Mouse (Mus musculus): ENCODE data around the gene Npas1.

- TF ChIP-seq CTCF (IDR thresholded peaks at IDR 0.05; ENCODE audit: low read depth, low read length) (no peak), POLR2A (IDR thresholded peaks at IDR 0.05; ENCODE audit: borderline replicate concordance, low read depth, low read length) (no peak)
Measured at GRCm38 (mm10) chr7:16423731-16424130, 53.8 kb downstream of the Npas1 start.

All from bone marrow macrophage, adult 2 months (primary cell).